Mouse (Mus musculus) hindlimb bud, embryonic 11.5 days (tissue): ENCODE measurements around the gene Wfdc10.
"Not testable (repeated sequence)": the region's sequence is repeated elsewhere in the genome, so short reads cannot be mapped to it uniquely, and the experiment has no call there.

Experiments used
- DNase-seq: peaks from one replicate; pipeline ENCODE4 v3.0.0-alpha.2; 2012; ENCODE audit warnings: low read depth, low spot score; ENCODE audit errors: extremely low spot score

The Wfdc10 gene

DNA sequence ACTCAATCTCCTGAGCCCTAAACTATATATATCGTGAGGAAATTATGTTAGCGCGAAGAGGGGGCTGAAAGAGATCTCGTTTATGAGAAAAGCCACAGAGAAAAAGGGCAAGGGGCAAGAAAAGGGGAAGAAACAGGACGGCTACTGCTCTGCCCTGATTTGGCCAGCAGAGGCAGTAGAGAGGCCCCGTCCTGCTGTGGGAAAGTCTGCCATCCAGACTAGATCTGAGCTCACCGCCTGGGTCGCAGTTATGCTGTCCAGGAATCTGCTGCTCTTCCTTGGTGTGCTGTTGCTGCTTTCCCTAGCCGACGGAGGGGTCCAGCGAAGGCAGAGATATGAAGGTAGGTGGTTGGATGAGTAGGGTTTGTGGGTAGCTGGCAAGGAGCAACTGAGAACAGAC is at the start of gene Wfdc10:
Gene Wfdc10 (plus strand): TSS at position 189 of the 400 bp plus-strand sequence.
- DNase-seq, result peak; percentile 10

DNA sequence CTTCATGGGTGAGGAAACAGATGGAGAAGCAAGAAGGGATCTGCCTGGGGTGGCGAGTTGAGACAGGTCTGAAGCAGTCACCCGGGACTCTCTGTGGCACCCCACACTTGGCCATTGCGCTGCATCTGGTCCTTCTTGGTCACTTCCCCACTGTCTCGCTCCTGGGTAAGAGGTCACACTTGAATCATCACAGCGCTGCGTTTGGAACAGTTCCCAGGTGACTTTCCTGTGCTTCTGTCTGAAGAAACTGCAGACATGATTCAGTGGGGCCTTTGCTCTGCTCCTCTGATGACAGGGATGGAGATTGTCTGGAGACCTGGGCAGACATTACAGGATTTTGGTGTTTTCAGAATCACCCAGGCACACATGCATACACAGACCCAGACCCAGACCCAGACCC is 47.1 kb upstream of the Wfdc10 start:
- no peak for DNase-seq

DNA sequence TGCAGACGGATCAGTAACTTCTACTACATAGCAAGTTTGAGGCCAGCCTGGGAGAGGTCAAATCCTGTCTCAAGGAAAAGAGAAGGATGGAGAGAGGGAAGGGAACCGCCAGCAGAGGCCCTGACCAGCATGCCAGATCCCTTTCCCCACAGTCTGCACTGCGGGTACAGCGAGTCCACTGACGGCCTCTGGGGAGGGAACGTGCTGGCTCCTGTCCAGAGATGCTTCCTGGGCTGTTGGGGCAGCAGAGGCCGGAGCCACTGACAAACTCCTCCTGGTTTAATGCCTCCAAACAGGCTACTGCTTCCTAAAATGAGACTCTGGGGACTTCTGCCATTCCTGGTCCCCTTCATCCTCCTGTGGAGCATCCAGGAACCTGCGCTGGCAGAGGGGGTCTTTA is 42.4 kb upstream of the Wfdc10 start, which contains the start of the genes Wfdc6b and Wfdc8:
Gene Wfdc6b (plus strand): TSS at position 52 of the 400 bp plus-strand sequence.
Gene Wfdc8 (minus strand): TSS at position 156 of the 400 bp plus-strand sequence.
- not testable (repeated sequence) for DNase-seq

DNA sequence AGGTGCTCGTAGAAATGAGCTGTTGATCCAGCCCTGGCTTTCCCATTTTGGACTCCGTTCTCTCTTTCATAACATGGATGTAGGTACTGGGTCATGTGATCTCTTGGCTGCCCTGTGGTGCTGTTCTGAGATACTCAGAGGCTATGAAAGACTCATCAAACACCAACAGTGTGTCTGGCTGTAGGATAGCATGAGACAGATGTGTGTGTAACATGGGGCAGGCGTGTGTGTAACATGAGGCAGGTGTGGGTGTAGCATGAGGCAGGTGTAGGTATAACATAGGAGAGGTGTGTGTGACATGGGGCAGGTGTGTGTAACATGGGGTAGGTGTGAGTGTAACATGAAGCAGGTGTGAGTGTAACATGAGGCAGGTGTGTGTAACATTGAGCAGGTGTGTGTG is 40.5 kb upstream of the Wfdc10 start:
- no peak for DNase-seq

DNA sequence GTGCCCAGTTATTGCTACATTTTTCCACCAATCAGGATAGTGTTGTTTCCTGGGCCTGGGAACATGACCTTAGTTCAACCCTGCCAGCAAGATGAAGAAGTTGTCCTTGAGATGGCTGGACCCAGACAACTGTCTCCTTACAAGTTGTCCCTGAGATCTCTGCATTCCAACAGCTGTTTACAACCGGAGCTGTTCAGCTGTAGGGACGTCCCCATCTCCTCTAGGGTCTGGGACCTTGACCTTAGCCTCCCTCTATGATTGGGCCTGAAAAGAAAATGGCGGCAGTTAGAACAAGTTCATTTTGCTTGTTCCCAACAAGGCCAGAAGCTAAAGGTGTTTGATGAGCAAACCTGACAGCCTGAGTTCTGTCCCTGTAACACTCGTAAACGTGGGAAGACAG is 36.8 kb upstream of the Wfdc10 start:
- no peak for DNase-seq

DNA sequence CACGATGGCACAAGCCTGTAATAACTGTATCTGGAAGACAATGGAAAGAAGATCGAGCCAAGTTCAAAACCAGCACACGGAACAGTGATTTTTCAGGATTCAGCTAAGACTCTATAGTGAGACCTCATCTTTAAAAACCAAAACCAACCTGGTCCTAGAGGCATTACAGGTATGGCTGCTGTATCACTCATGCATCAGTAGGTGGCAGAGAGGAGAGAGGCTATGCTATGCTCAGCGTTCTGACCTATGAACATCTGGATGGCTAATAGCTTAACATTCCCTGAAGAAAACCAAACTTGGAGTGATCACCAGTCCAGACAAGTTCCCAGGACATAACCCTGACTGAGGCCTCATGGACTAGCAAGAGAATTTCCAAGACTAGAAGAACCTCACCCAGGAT is 34.1 kb upstream of the Wfdc10 start:
- no peak for DNase-seq

DNA sequence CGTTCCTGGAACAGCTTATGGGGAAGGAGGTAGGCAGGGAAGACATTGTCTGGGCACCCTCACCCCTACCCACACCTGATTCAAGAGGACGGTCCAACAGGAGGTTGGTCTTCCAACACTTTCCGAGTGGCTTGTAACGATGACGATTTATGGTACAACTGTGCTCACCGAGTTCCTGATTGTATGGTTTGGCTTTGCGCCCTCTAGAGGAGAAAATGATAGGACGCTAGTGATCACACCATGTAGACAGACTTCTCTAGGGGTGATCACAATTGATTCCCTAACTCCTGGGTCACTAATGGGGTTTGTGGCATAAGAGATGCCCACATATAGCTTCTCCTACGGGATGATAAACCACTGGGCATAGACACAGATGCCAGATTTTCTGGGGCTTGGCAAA is 20.6 kb upstream of the Wfdc10 start:
- DNase-seq, result no peak

DNA sequence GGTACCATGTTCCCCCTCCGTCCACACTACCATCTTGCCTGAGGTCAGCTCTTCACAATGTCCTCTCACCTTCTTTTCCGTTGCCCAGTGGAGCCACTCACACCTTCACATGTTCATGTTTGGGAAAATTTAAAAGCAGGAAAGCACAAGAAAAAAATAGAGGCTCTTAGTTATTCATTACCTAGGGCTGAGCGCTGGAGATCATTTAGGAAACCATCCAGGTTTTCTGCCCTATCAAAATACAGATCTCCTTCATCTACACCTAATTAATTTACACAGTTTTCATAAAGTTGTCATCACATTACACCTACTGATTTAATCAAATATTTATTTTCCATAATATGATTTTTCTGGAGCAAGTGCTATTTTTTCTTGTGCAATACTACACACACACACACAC is 17.1 kb upstream of the Wfdc10 start, which contains the start of gene Wfdc16:
Gene Wfdc16 (minus strand): TSS at position 101 of the 400 bp plus-strand sequence.
- no peak for DNase-seq

DNA sequence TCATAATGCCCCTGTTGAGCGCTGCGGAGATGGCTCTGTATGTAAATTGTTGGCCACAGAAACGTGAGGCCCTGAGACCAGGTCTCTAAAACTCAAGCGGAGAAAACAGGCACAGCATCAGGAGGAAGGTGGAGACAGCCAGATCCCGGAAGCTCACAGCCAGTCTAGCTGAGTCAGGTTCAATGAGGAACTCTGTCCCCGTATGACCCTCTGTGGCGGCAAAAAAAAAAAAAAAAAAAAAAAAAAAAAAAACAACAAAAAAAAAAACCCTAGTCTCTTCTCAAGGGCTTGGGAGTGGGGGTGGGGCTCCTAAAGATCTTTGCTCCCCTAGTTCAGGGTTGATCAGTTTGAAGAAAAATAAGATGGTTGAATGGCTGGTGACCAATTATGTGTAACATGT is 14.7 kb upstream of the Wfdc10 start:
- DNase-seq, result no peak

DNA sequence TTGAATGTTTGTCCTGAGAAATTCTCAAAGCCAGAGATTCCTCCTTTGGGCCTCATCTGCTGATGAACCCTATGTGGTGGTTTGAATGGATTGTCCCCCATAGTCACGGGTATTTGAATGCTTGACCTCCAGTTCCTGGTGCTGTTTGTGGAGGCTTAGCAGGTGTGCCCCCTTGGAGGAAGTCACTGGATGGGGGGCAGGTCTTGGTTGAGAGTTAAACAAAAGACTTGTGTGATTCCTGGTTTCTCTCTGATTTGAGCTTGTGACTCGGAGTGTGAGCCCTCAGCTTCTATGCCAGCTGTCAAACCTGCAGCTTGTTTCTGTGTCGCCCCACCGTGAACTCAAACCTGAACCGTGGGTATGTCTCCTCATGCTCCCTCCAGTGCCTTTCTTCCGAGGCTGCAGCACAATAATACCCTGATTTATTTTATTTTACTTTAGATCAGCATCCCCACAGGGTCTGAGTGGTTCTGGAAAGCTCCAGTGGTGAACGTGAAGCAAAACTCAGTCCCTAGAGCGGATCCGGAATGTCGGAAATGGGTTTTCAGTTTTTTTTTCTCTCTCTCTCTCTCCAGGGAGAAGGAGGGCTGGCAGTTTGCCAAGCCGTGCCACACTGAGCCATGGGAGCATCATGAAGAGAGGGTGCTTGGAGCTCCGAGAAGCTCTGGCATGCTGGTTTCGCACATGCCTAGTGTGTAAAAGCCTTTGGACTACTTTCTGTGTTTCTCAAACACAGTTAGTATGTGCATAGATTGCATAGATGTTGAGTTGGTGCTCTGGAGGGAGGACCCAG is 13.8 kb upstream of the Wfdc10 start:
- no peak for DNase-seq

DNA sequence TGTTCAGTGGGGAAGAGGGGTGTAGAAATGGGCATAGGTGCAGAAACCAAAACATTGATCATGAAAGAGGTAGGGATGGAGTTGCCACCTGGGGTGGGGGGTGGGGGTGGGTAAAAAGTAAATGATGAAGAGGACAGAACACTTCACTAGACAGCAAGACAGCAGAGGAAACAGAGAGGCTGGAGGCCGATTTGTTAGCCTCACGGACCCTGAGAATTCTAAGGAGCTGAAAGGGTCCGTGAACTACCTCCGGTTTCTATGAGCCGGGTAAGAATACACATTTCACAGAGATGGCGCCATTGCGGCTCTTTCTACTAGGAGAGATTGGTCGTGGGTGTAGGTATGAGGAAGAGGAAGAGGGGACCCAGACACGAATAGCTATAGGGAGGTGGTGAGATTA is 637 bp downstream of the Wfdc10 start, which contains the start of gene Wfdc9:
Gene Wfdc9 (minus strand): TSS at position 101 of the 400 bp plus-strand sequence.
- DNase-seq, result no peak

DNA sequence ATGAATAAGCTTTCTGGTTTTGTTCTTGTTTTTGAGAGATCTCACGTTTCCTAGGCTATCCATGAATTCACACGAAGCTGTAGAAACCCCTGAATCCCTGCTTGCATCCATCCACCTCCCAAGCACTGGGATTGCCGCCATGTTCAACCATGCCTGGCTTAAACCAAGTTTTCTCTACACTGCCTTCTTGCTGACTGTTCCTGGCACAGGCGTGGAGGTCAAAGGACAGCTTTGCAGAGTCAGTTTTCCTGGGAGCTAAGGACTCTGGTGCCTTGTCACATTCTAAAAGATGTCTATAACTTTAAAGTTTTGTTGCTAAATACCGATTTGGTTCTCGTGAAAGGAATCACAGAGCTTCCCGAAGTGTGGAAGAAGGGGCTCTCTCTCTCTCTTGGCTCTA is 9.0 kb downstream of the Wfdc10 start:
- DNase-seq, result no peak

DNA sequence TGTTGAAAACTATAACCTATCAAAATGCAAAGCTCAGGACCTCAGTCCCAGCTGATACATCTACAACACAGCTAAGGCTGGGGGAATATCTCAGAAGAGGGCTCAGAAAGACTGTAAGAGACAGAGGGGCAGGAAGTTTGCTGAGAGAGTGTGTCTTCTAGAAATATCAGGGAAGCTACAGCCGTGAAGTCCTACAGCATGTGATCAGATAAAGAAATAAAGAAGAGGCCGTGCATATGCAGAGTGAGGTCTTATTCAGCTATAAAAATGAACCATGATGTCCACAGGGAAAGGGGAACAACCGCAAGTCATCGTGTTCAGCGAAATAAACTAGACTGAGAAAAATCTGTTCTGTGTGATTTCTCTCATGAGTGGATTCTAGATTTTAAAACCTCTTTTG is 14.4 kb downstream of the Wfdc10 start:
- DNase-seq, result no peak

DNA sequence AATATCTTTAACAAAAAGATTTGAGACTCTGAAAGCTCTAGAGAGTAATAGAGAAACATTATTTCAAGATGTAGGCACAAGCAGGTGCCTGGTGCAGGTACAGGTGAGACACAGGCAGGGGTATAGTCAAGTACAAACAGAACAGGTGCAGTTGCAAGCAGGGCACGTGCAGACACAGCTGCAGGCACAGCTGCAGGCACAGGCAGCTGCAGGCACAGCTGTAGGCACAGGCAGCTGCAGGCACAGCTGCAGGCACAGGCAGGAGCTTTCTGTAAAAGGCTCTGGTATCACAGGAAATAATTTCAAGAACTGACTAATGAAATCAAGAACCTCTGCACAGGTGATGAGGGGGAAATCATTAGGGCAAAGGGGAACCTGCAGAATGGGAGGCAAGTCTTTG is 15.1 kb downstream of the Wfdc10 start:
- DNase-seq, result no peak

DNA sequence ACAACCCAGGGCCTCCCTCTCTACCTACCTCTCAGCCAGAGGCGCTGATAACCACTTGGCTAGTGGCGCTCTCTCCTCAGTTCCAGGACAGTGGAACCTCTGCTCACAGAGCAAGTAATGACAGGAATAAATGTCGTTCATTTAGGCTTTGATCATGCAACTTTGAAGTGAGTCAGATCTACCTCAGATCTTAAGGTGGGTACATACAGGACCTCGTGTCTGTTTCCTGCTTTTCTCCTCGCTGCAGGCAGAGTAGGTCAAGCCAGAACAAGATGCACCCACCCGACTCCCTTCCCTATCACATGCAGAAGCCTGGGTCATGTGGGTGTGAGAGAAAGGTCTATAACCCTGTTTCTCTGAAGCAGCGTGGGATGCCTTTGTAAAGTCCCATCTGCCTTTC is 18.1 kb downstream of the Wfdc10 start, which contains the start of gene Wfdc11:
Gene Wfdc11 (minus strand): TSS at position 101 of the 400 bp plus-strand sequence.
- DNase-seq, result no peak

DNA sequence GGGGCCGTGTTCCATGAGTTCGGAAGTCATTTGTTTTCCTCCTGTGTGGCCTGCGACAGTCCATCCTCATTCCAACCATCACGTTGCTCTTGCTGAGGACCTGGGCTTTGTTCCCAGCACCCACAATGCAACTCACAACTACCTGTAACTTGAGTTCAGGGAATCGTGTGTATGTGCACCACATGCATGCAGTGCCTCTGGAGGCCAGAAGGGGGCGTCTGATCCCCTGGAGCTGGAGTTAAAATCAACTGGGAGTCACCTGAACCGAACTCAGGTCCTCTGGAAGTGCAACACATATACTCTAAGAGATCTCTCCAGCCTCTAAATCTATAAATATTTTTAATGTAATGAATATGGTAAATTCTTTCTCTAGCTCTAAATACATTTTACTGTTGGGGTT is 20.3 kb downstream of the Wfdc10 start:
- no peak for DNase-seq

DNA sequence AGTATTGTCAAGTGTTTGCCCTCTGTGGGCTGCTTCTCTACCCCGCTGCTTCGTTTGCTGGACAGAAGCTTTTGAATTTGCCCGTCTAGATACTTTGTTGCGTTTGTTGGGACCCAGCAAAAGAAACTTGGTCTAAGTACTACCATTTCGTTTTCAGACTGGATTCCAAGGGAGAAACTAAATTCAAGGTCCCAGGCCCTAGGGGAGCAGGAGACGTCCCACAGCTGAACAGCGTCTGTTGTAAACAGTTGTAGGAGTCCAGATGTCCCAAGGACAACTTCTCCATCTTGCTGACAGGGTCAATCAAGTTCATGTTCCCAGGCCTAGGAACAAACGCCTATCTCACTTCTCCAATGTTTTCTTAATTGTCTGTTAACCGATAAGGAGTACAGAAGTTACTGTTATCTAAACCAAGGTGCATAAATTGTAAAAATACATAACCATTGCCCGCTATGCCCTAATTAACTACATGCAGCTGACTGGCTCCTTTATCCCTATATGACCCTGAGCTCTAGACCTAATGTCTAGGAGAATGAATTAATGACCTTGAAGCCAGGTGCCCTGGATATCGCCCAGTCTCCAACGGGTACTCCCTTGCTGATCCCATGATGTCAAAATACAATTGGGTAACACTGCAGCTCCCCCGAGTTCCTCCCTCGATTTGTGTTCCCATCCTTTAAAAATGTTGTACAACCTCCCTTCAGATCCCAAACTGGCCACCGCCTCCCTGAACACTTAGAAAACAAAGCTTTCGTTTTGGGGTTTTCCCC is 21.3 kb downstream of the Wfdc10 start:
- DNase-seq, result no peak

DNA sequence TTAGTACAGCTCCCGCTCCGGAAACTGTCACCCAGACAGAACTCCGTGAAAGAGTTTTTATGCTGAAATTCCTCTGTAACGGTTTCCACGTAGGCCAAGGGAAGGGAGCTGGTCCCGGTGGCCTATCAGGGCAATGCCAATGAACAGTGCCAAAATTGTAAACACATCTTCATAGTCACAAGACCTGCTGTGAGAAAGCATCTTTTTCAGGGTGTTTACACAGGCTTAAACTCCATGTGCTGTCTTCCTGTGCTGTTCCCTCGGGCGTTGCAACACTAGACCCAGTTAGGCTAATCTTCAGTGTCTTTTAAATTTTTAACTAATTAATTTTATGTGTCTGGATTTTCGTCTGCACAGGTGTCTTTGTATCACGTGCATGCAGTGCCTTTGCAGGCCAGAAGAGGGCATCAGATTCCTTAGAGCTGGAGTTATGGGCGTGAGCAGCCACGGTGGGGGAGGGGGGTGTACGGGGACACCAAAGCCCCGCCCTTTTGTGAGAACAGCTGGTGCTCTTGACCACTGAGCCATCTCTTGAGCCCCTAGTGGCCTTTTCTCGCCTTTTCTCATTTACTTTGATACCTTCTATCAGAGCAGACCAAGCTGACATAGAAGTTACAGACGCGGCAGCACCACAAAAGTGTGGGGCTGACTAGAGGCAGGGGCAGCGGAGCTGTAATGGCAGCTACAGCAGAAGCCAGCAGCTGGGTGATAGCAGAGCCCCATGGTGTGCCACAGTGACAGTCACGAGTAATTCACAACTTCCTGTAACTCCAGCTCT is 23.2 kb downstream of the Wfdc10 start:
- DNase-seq, result peak; percentile 53

DNA sequence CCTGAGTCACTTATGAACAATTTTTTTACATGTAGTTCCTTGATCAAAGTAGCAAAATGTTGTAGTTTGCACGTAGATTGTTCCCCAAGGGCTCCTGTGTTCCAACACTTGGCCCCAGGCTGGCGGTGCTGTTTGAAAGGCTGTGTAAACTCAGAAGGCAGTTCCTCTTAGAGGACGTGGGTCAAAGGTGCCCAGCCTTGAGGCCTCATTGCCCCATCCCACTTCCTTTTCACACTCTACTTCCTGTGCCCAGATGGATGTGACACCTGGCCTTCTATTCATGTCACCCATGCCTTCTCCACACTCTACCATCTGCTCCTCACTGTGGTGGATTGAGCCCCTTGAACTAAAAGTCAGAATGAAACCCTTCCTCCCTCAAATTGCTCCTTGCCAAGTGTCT is 24.1 kb downstream of the Wfdc10 start:
- DNase-seq, result no peak

DNA sequence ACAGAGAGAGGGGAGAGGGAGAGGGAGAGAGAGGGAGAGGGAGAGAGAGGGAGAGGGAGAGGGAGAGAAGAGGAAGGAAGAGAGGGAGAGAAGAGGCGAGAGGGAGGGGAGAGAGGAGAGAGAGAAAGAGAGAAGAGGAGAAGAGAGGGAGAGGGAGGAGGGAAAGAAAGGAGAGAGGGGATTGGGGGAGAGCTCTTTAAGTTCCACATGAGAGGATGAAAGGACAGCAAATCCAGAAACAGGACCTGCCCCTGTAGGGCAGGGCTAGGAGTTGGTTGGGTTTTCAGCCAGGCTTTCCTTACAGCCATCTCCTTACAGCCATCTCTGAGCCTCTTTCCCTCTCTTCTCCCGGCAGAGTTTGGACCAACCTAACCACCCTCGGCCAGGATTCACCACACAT is 29.0 kb downstream of the Wfdc10 start, which contains the start of gene Wfdc13:
Gene Wfdc13 (plus strand): TSS at position 301 of the 400 bp plus-strand sequence.
- DNase-seq, result no peak

DNA sequence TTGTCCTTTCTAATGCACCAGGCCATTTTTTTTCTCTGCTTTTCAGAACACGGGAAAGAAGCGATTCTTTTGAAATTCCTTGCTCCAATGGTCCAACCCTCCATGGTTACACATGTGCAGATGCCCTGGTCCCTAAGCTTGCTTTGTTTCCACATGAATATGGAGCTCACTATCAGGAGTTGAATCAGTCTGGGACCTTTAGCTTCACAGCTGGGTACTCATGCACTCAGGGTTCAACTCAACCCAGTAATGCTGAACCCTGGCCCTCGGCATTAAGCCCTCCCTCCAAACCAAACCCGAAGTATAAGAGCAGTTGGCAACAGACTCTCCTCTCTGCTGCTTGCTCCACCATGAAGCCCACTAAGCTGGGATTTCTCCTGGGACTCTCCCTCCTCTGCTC is 42.4 kb downstream of the Wfdc10 start, which contains the start of gene Spint4:
Gene Spint4 (plus strand): TSS at position 301 of the 400 bp plus-strand sequence.
- no peak for DNase-seq
